Mouse (Mus musculus): ENCODE results near the gene Tbc1d14. TPM values are rescaled to one million over a fixed set of nuclear protein-coding genes. Genes with fewer than 3 reads are reported as not detected.

Gene Tbc1d14
- polyA plus RNA-seq, 1 experiment from 2014 or later: 38.2 TPM

GRCm38 (mm10) chr5:36597653-36598052 lies 4.6 kb upstream of the Tbc1d14 start:
- Histone ChIP-seq H3K27me3 (ENCODE audit: low read depth, poor library complexity, severe bottlenecking) (no peaks in the 10 kb centered on the region), H3K36me3 (peaks cover 40% of the 10 kb centered on the region), H3K4me1 (peaks cover 7% of the 10 kb centered on the region), H3K4me3 (no peak overlapping the region), H3K27ac (no peak overlapping the region), H3K9me3 (replicated peaks) (no peaks in the 10 kb centered on the region)
- no peak for DNase-seq (ENCODE audit: low spot score)
- WGBS: 32% methylated on average over 4 of the region's 4 CpGs

GRCm38 (mm10) chr5:36596225-36596624 lies 3.1 kb upstream of the Tbc1d14 start:
- 77% methylated on average over 5 of the region's 5 CpGs for WGBS
- DNase-seq (ENCODE audit: low spot score): no peak
- peaks cover 7% of the 10 kb centered on the region for H3K4me1 ChIP-seq
- peaks cover 26% of the 10 kb centered on the region for H3K36me3 ChIP-seq
- H3K4me3 ChIP-seq: no peak overlapping the region
- H3K27me3 ChIP-seq (ENCODE audit: low read depth, poor library complexity, severe bottlenecking): no peaks in the 10 kb centered on the region
- H3K27ac ChIP-seq: no peak overlapping the region
- H3K9me3 ChIP-seq (replicated peaks): no peaks in the 10 kb centered on the region

- no peak overlapping the region for H3K27ac ChIP-seq
- 31% methylated on average over 3 of the region's 3 CpGs for WGBS
- peaks cover 7% of the 10 kb centered on the region for H3K4me1 ChIP-seq
- no peak overlapping the region for H3K4me3 ChIP-seq
- H3K9me3 ChIP-seq (replicated peaks): no peaks in the 10 kb centered on the region
- peaks cover 15% of the 10 kb centered on the region for H3K36me3 ChIP-seq
- no peaks in the 10 kb centered on the region for H3K27me3 ChIP-seq (ENCODE audit: low read depth, poor library complexity, severe bottlenecking)
- no peak for DNase-seq (ENCODE audit: low spot score)
Observed at GRCm38 (mm10) chr5:36595115-36595514, 2.0 kb upstream of the Tbc1d14 start.

DNA sequence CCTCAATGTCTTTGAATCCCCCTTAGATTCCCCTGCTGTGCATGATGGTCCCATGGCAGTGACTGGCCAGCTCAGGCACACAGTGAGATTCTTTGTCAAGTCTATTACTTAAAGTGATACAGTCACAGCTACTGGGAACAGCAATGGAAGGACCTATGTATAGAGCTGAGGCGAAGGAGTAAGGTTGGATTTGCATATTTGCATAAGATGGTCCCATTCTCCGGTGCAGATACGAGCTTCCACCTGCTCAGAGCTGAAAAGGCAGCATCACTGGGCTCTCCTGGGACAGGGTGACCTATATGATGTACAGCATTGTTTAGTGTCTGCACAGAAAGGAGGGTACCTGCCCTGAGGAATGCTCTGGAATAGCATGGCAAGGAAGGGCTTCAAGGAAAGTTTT lies 1.3 kb upstream of the Tbc1d14 start:
- no peaks in the 10 kb centered on the region for H3K27me3 ChIP-seq (ENCODE audit: low read depth, poor library complexity, severe bottlenecking)
- DNase-seq (ENCODE audit: low spot score): no peak
- 85% methylated on average over 3 of the region's 3 CpGs for WGBS

DNA sequence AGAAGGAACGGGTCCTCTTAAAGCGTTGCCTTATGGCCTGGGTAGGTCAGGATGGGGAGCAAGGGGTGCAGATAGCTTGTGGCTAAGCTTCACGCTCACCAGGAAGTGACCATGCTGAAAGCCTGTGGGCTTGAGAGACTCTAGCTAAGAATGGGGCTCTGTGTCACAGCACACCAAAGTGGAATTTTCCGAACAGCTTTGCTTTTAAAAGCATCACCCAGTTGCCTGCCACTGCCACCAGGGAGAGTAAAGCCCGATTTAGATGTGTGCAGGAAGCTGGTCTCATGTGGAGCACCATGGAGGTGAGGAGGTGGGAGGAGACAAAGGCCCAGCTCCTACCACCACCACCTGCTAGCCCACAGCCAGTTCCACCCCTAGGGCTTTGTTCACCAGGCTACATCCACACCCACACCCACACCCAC lies 2.6 kb downstream of the Tbc1d14 start:
- Histone ChIP-seq H3K36me3 (no peaks in the 10 kb centered on the region), H3K4me3 (no peak overlapping the region), H3K4me1 (peaks cover 7% of the 10 kb centered on the region), H3K27ac (no peak overlapping the region), H3K27me3 (ENCODE audit: low read depth, poor library complexity, severe bottlenecking) (no peaks in the 10 kb centered on the region), H3K9me3 (replicated peaks) (no peaks in the 10 kb centered on the region)
- WGBS: 70% methylated on average over 5 of the region's 5 CpGs
- DNase-seq (ENCODE audit: low spot score): no peak

More for the DNA sequence above, 1.3 kb upstream of the Tbc1d14 start:
- Histone ChIP-seq H3K4me1 (peaks cover 7% of the 10 kb centered on the region), H3K4me3 (no peak overlapping the region), H3K27ac (no peak overlapping the region), H3K36me3 (peaks cover 7% of the 10 kb centered on the region), H3K9me3 (replicated peaks) (no peaks in the 10 kb centered on the region)

GRCm38 (mm10) chr5:36584299-36584698 lies 8.8 kb downstream of the Tbc1d14 start:
- no peak for DNase-seq (ENCODE audit: low spot score)
- Histone ChIP-seq H3K27me3 (ENCODE audit: low read depth, poor library complexity, severe bottlenecking) (0 out of 2 replicates have a peak, but pooled peaks cover 6% of the 10 kb centered on the region), H3K9me3 (replicated peaks) (no peaks in the 10 kb centered on the region), H3K4me3 (no peak overlapping the region), H3K4me1 (peaks cover 19% of the 10 kb centered on the region), H3K27ac (no peak overlapping the region), H3K36me3 (no peaks in the 10 kb centered on the region)
- WGBS: 71% methylated on average over 6 of the region's 6 CpGs

DNA sequence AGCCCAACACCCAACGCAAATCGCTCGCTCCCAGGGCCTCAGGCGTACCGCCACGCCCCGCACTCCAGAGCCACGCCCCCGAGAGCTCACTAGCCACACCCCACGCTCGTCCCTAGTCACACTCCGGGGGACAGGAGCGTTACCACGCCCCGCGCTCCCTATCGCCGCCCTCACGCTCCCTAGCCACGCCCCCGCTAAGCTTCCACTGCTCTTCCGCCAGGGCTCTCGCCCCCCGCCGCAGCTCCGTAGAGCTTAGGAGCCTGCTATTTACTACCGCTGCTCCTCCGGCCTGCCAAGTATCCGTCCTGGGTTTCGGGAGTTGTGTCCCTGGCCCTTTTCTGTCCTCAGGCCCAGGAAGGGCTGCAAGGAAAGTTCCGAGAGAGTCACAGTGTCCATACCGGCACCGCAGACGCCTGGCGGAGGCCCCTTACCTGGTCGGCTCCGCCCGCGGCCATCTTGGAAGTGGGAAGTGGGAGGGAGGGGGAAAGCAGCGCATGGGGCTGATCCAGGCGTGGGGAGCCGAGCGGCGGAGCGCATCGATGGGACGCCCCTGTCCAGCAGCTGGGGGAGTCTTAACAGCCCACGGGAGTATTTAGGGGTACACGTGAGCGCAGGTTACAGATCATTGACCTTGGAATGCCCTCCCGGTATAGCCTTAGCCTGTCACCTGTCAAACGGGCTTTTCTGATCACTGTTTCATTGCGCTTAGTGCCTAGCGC lies 11.0 kb downstream of the Tbc1d14 start:
- DNase-seq (ENCODE audit: low spot score): peak; percentile 97
- Histone ChIP-seq H3K27me3 (ENCODE audit: low read depth, poor library complexity, severe bottlenecking) (0 out of 2 replicates have a peak, but pooled peaks cover 6% of the 10 kb centered on the region), H3K27ac (peak overlapping the region; percentile 91), H3K36me3 (no peaks in the 10 kb centered on the region), H3K9me3 (replicated peaks) (no peaks in the 10 kb centered on the region), H3K4me1 (peaks cover 19% of the 10 kb centered on the region), H3K4me3 (peak overlapping the region; percentile 71)
- 2% methylated on average over 54 of the region's 54 CpGs for WGBS

- H3K4me3 ChIP-seq: peak overlapping the region; percentile 71
- DNase-seq (ENCODE audit: low spot score): no peak
- H3K27ac ChIP-seq: peak overlapping the region; percentile 91
- WGBS: 2% methylated on average over 40 of the region's 40 CpGs
- 0 out of 2 replicates have a peak, but pooled peaks cover 6% of the 10 kb centered on the region for H3K27me3 ChIP-seq (ENCODE audit: low read depth, poor library complexity, severe bottlenecking)
- H3K4me1 ChIP-seq: peaks cover 19% of the 10 kb centered on the region
- no peaks in the 10 kb centered on the region for H3K36me3 ChIP-seq
- H3K9me3 ChIP-seq (replicated peaks): no peaks in the 10 kb centered on the region
Observed at GRCm38 (mm10) chr5:36581259-36581923, 11.7 kb downstream of the Tbc1d14 start.

- 69% methylated on average over 7 of the region's 7 CpGs for WGBS
- Histone ChIP-seq H3K4me1 (peaks cover 25% of the 10 kb centered on the region), H3K4me3 (no peak overlapping the region), H3K36me3 (no peaks in the 10 kb centered on the region), H3K27ac (no peak overlapping the region), H3K27me3 (ENCODE audit: low read depth, poor library complexity, severe bottlenecking) (0 out of 2 replicates have a peak, but pooled peaks cover 6% of the 10 kb centered on the region), H3K9me3 (replicated peaks) (no peaks in the 10 kb centered on the region)
- no peak for DNase-seq (ENCODE audit: low spot score)
Observed at GRCm38 (mm10) chr5:36579967-36580366, 13.1 kb downstream of the Tbc1d14 start.

- Histone ChIP-seq H3K4me1 (peaks cover 34% of the 10 kb centered on the region), H3K27ac (no peak overlapping the region), H3K9me3 (replicated peaks) (no peaks in the 10 kb centered on the region), H3K27me3 (ENCODE audit: low read depth, poor library complexity, severe bottlenecking) (0 out of 2 replicates have a peak, but pooled peaks cover 6% of the 10 kb centered on the region), H3K4me3 (no peak overlapping the region), H3K36me3 (no peaks in the 10 kb centered on the region)
- DNase-seq (ENCODE audit: low spot score): no peak
- 85% methylated on average over 2 of the region's 2 CpGs for WGBS
Observed at GRCm38 (mm10) chr5:36578982-36579381, 14.1 kb downstream of the Tbc1d14 start.

GRCm38 (mm10) chr5:36576457-36576856 lies 16.6 kb downstream of the Tbc1d14 start:
- no peaks in the 10 kb centered on the region for H3K9me3 ChIP-seq (replicated peaks)
- peaks cover 3% of the 10 kb centered on the region for H3K36me3 ChIP-seq
- H3K27ac ChIP-seq: no peak overlapping the region
- peaks cover 35% of the 10 kb centered on the region for H3K4me1 ChIP-seq
- 0 out of 2 replicates have a peak, but pooled peaks cover 6% of the 10 kb centered on the region for H3K27me3 ChIP-seq (ENCODE audit: low read depth, poor library complexity, severe bottlenecking)
- no peak overlapping the region for H3K4me3 ChIP-seq
- WGBS: 88% methylated on average over 3 of the region's 3 CpGs
- DNase-seq (ENCODE audit: low spot score): no peak

- Histone ChIP-seq H3K4me3 (no peak overlapping the region), H3K4me1 (peaks cover 28% of the 10 kb centered on the region), H3K9me3 (replicated peaks) (no peaks in the 10 kb centered on the region), H3K27me3 (ENCODE audit: low read depth, poor library complexity, severe bottlenecking) (0 out of 2 replicates have a peak, but pooled peaks cover 3% of the 10 kb centered on the region), H3K36me3 (peaks cover 10% of the 10 kb centered on the region), H3K27ac (no peak overlapping the region)
- no peak for DNase-seq (ENCODE audit: low spot score)
- 76% methylated on average over 1 of the region's 1 CpGs for WGBS
Observed at GRCm38 (mm10) chr5:36575745-36576144, 17.3 kb downstream of the Tbc1d14 start.

DNA sequence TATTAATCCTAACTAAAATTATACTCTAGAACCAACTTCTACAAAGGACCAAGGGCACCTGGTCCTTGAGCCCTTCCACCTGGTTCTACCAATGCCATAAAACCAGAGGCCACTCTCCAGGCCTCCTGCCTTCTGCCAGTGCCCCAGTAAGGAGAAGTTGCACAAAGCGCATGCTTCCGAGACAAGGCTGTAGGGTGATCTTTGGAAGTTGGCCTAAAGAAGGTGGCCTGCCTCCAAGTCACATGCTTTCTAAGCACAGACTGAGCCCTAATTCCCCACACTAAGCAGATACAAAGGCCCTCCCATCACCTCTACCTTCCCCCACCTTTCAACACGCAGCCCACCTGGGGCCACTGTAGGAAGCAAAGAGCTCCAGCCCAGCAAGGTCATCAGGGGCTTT lies 17.8 kb downstream of the Tbc1d14 start:
- WGBS: 88% methylated on average over 3 of the region's 3 CpGs
- H3K4me1 ChIP-seq: peaks cover 25% of the 10 kb centered on the region

More for the DNA sequence above, 17.8 kb downstream of the Tbc1d14 start:
- H3K36me3 ChIP-seq: peaks cover 10% of the 10 kb centered on the region
- no peaks in the 10 kb centered on the region for H3K9me3 ChIP-seq (replicated peaks)
- H3K27ac ChIP-seq: no peak overlapping the region; the same call in 1 of the 2 replicates
- H3K27me3 ChIP-seq (ENCODE audit: low read depth, poor library complexity, severe bottlenecking): no peaks in the 10 kb centered on the region
- no peak for DNase-seq (ENCODE audit: low spot score)
- no peak overlapping the region for H3K4me3 ChIP-seq
